Mouse (Mus musculus) heart, postnatal 4 days (tissue): ENCODE measurements around the gene Klk11. TPM values are rescaled to one million over a fixed set of nuclear protein-coding genes. Genes with fewer than 3 reads are reported as not detected.

Experiments used
- DNase-seq: peaks from one replicate; pipeline ENCODE4 v3.0.0; 2021
- total RNA-seq, 2 experiments: library from RNA; stranded (reverse); gene quantifications; 2 replicates each; pipeline ENCODE4 v1.2.3; 2021

The Klk11 gene
- not detected for total RNA-seq

GRCm38 (mm10) chr7:43774364-43774763 lies at the start of gene Klk11:
Gene Klk11, plus strand, starts transcription at chr7:43774604.
- DNase-seq: peak; percentile 3

- DNase-seq: peak; percentile 34
These were observed 26.6 kb upstream of the Klk11 start for GRCm38 (mm10) chr7:43747788-43748187.

GRCm38 (mm10) chr7:43752806-43753205 lies 21.6 kb upstream of the Klk11 start:
- no peak for DNase-seq

- DNase-seq: no peak
These were observed 7.9 kb upstream of the Klk11 start for GRCm38 (mm10) chr7:43766484-43766883.

DNA sequence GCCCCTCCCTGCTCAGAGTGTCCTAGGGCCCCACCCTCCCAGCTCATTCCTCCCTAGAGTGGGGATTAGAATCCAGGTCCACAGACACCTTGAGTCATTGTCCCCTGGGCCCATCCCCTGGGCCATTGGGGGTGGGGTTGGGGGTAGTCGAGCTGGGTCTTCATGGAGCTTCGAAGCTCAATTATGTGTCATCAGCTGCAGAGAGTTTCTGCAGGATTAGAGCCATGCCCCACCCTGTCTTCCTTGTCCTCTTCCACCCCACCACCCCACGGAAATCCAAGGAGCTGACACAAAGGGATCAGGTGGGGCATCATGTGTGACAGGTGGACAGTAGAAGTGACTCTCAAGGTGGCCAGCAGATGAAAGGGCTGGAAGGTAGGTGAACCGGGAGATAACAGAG lies 5.8 kb upstream of the Klk11 start, which contains the start of gene Klk12:
Gene Klk12 (plus strand): TSS at position 301 of the 400 bp plus-strand sequence.
- no peak for DNase-seq

- no peak for DNase-seq
These were observed 4.8 kb upstream of the Klk11 start for GRCm38 (mm10) chr7:43769636-43770035.

- DNase-seq: peak; percentile 2
These were observed 3.7 kb upstream of the Klk11 start for GRCm38 (mm10) chr7:43770701-43771100.

GRCm38 (mm10) chr7:43771916-43772315 lies 2.5 kb upstream of the Klk11 start:
- no peak for DNase-seq

DNA sequence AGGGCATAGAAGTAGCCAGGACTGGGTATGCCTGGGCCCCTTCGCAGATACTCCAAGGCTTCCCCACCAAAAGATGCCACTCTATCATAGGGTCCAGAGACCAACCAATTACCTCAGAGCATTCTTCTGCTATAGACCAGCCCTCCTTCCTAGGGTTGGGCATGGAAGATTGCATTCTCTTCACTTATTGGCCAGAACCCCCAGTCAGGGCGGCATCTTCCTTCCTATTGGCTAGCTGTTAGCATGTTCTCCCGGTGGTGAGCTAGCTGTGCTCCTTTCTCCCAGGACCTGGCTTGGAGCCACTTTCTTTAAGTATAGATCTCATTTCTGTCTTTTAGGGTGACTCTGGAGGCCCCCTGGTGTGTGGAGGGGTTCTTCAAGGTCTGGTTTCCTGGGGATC lies 1.5 kb upstream of the Klk11 start:
- peak; percentile 1 for DNase-seq

GRCm38 (mm10) chr7:43774802-43775201 lies 398 bp downstream of the Klk11 start:
- peak; percentile 2 for DNase-seq

DNA sequence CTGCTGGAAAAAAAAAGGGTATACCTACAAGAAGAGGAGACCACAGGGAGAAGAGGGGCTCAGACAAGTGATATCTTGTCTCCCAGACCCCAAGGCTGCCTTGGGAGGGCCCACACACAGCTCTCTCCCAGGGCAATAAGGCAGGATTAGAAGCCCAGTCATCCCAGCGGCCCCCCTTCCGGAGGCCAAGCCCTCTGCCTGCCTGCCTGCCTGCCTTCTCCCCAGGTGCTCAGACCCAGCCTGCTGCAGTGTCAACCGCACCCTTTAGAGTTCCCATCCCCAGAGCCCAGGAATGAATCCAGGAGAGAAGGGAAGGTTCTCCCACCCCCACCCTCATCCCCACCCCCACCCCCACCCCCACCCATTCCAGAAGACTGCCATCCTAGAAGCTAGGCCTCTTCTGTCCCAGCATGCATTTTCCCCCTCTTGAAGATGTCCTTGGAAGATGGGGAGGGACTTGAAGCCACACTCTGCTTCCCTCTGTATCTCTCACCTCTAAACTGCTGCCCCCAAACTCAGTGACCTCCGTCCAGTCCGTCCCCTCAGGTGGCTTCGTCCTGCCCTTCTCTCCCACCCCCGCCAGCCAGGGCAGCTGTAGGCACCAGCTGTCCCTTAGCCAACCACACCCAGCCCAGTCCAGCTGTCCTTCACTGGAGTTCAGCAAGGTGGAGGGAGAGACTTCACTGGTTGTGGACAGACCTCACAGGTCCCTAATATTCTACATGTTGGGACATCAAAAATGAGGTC lies 1.1 kb downstream of the Klk11 start:
- DNase-seq: peak; percentile 2

GRCm38 (mm10) chr7:43776506-43776905 lies 2.1 kb downstream of the Klk11 start:
- DNase-seq: no peak

- DNase-seq: peak; percentile 1
These were observed 3.0 kb downstream of the Klk11 start for GRCm38 (mm10) chr7:43777423-43777822.

- no peak for DNase-seq
These were observed 4.0 kb downstream of the Klk11 start for GRCm38 (mm10) chr7:43778176-43778970.

- DNase-seq: no peak
These were observed 5.8 kb downstream of the Klk11 start for GRCm38 (mm10) chr7:43780241-43780640.

GRCm38 (mm10) chr7:43780746-43781145 lies 6.3 kb downstream of the Klk11 start, which contains the start of gene Klk10:
Gene Klk10, plus strand, starts transcription at chr7:43781035.
- DNase-seq: no peak

GRCm38 (mm10) chr7:43781541-43781940 lies 7.1 kb downstream of the Klk11 start:
- no peak for DNase-seq

DNA sequence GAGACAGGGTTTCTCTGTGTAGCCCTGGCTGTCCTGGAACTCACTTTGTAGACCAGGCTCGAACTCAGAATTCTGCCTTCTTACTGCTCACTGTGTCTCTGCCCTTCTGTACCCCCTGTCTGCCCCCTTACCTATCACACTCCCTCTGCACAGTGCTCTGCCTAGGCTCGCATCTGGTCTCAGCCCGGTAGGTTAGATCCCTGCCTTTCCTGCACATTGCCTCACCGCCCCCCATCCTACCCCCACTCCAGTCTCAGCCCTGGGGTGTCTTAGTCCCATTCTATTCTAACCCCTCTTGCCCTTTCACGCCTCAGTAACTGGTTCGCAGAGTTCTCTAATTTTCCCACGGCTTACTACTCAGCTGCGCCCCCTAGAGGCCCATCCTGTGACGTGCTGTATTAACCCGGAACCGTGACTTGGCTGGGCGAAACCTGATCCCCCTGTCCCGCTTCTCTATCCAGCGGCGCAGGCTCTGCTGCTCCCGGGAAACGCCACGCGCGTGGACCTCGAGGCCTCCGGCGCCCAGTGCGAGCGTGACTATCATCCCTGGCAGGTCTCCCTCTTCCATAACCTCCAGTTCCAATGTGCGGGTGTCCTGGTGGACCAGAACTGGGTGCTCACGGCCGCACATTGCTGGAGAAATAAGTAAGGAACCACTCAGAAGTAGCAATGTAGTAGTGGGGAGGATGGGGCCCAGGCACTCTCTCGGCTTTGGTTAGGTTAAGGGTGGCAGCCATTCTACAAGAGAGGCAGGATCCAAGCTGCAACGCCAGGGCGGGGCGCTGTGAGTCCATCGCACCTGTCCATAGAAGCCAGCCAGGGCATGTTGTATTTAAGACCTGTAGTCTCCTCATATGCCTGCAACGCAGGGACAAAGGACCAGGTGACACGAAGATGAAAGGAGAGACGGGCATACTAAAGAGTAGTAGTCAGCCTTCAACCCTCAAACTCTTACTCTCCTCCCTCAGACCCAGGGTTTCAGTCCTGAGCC lies 8.2 kb downstream of the Klk11 start:
- peak; percentile 86 for DNase-seq

DNA sequence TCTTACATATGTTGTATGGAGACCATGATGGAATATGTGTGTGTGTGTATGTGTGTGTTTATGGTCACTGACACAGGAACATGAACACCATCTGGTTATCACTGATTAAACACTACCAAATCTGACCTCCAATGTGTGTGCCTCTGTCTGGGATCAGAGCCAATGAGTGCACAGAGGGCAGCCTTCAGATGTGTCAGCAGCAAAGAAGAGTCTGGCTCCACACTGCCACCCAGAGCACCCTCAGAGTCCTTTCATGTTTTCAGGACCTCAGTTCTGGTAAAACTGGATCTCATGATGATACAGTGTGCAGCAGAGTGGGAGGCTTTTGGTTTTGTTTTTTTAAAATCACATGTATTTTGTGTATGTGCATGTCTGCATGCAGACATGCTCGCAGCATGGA lies 10.9 kb downstream of the Klk11 start:
- no peak for DNase-seq

DNA sequence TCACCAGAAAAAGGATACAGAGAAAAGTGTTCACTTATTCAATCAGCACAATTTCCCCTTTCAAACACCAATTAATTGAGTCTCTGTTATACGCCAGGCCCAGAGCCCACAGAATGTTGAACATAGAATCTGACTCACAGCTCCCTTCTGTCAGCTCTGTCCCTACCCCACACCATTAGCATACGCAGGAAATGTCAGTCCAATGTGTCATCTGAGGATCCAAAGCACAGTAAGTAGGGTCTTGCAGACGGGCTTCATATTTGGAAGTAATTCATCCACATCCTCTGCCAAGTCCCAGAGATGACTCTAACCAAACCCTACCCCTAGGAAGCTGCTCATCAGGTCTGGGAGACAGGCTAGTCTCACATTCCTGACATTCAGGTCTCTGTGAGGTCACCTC lies 13.7 kb downstream of the Klk11 start:
- DNase-seq: no peak

GRCm38 (mm10) chr7:43789295-43789694 lies 14.9 kb downstream of the Klk11 start:
- no peak for DNase-seq

DNA sequence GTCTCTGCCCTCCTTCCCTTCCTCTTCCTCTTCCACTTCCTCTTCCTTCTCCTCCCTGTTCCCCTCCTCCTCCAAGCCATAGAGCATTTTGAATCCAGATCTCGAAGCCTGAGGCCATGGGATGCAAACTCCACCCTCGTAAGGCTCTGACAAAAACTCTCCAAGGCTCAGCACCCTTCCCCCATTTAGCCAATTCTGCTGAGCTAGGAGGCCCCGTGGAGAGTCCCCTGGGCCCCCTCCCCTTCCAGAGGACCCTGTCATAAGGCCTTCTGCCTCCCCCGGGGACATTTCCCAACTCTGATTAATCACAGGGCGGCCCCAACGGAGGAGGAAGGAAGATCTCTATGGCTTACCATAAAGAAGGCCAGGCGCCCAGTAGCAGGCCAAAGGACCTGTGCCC lies 17.2 kb downstream of the Klk11 start, which contains the start of gene Klk9:
Gene Klk9 (plus strand): TSS at position 301 of the 400 bp plus-strand sequence.
- no peak for DNase-seq
